Mouse (Mus musculus) splenic B cell, adult 2 months (primary cell): ENCODE measurements around the gene Lmln.
"Not testable (repeated sequence)": the region's sequence is repeated elsewhere in the genome, so short reads cannot be mapped to it uniquely, and the experiment has no call there.

Experiments used
- DNase-seq: peaks from one replicate; pipeline ENCODE4 v3.0.0-alpha.2; 2011; ENCODE audit warnings: low read depth, low spot score
- H3K27me3 ChIP-seq: 2 replicates; pipeline ENCODE4 v1.6.1; 2012; ENCODE audit warnings: mild to moderate bottlenecking, low read length, moderate library complexity, mixed read lengths; ENCODE audit not compliant: control insufficient read depth, poor library complexity, insufficient read depth, severe bottlenecking
- H3K36me3 ChIP-seq: 2 replicates; pipeline ENCODE4 v1.6.1; 2012; ENCODE audit warnings: mild to moderate bottlenecking, low read length, moderate library complexity, mixed read lengths; ENCODE audit not compliant: control insufficient read depth, poor library complexity, insufficient read depth, severe bottlenecking

Lmln gene

GRCm38 (mm10) chr16:33170716-33171587, 108.6 kb downstream of the Lmln start:
- no peak for DNase-seq
- Histone ChIP-seq H3K36me3 (no peaks in the 10 kb centered on the region), H3K27me3 (no peaks in the 10 kb centered on the region)

GRCm38 (mm10) chr16:33171800-33172199, 109.5 kb downstream of the Lmln start:
- Histone ChIP-seq H3K36me3 (no peaks in the 10 kb centered on the region), H3K27me3 (no peaks in the 10 kb centered on the region)
- no peak for DNase-seq

DNA sequence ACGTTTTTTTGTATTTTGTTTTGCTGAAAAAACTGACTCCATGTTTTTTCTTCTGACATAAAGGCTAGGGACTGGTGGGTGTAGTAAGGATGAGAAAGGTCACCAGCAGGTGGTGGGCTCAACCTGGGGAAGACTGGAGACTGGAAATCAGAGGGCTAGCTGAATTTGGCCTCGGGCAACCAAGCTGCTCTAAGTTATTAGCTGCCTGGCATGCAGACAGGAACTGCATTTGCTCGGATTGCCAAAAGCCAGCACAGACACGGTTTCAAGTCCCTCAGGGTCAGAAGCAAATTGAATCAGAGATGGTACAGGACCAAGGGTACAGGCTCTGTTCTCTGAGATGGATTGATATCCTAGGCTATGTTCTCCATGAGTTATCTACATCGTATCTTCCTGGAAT, 110.8 kb downstream of the Lmln start:
- no peaks in the 10 kb centered on the region for H3K36me3 ChIP-seq

DNA sequence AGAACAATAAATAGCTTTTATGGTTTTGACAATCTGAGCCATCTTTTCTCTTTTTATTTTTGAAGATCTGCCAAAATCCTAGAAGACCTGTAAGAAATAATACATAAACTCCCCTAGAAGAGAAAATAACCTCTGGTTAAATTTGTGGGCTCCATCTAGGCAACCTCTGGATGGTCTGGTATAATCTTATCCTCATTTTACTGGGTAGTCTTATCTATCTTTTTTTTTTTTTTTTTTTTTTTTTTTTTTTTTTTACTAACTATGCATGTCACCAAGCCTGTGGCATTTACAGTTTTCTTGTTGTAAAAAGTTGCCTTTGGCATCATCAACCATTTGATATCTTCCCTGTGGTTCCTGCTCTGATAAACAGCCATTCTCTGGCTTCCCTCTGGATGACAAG, 112.4 kb downstream of the Lmln start:
- no peak for DNase-seq
- Histone ChIP-seq H3K27me3 (no peaks in the 10 kb centered on the region), H3K36me3 (no peaks in the 10 kb centered on the region)

More for the DNA sequence above, 110.8 kb downstream of the Lmln start:
- H3K27me3 ChIP-seq: no peaks in the 10 kb centered on the region
- DNase-seq: no peak

DNA sequence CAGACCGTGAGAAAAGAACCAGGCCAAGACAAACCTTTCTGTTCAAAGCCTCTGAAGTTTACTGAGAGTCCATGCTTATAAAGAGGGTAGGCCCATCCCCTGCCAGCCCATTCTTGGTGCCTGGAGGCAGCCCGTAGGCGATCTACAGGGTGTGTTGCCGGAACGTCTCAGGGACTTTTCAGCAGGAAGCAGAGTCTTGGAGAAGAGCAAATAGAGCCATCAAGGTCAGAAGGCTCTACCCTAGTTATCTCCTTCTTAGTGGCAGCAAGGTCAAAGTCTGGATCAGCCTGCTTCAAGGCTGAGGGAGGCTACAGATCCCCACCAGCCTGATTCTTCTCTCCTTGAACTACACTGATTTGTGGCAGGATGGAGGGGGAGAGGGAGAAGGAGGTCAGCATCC, 114.5 kb downstream of the Lmln start:
- H3K36me3 ChIP-seq, H3K27me3 ChIP-seq, DNase-seq: not testable (repeated sequence)
